Mouse (Mus musculus): ENCODE measurements at regions not wholly inside any gene's neighbourhood (a gene's known extent, or its start where the extent isn't known, plus 50 kb on each side); places are given as distances from the start of the nearest gene placed in this dataset.
"Not testable (repeated sequence)": the region's sequence is repeated elsewhere in the genome, so short reads cannot be mapped to it uniquely, and the experiment has no call there.

DNA sequence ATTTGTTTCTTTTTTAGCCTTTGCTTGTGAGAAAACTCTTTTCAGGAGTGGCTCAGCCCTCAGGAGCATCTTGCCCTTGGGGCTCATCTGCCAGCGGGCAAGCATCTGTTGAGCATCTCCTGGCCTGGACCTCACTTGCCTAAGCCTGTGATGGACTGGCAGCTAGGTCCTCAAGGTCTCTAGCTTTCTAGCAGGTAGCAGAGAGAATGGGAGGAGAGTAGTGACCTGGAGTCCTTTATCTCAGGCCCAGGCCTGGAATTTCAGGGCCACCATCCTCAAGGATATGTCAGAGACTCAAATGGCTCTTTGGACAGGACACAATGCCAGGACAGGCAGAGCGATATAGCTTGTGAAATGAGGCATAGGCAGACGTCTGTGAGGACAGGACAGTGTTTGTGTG, 59.3 kb upstream of the Klf13 start:
- no peaks in the 10 kb centered on the region for H3K4me1 ChIP-seq (ENCODE audit: control insufficient read depth, insufficient read depth, low read length)
- no peaks in the 10 kb centered on the region for H3K27me3 ChIP-seq (ENCODE audit: control insufficient read depth, insufficient read depth, low read depth, low read length)
- no peak overlapping the region for H3K4me3 ChIP-seq (ENCODE audit: low read depth, low read length)
- H3K36me3 ChIP-seq (ENCODE audit: control insufficient read depth, insufficient read depth, low read length) = no peaks in the 10 kb centered on the region
- H3K27ac ChIP-seq (ENCODE audit: low read length) = no peak overlapping the region
- H3K4me2 ChIP-seq (ENCODE audit: low read length) = no peak overlapping the region
- no peak overlapping the region for H3K9ac ChIP-seq (ENCODE audit: low read depth, low read length)
- 78% methylated on average over 3 of the region's 3 CpGs for WGBS
- H3K9me3 ChIP-seq (replicated peaks; ENCODE audit: control insufficient read depth, low read length, poor library complexity, severe bottlenecking) = no peaks in the 10 kb centered on the region
- ATAC-seq = no peak

DNA sequence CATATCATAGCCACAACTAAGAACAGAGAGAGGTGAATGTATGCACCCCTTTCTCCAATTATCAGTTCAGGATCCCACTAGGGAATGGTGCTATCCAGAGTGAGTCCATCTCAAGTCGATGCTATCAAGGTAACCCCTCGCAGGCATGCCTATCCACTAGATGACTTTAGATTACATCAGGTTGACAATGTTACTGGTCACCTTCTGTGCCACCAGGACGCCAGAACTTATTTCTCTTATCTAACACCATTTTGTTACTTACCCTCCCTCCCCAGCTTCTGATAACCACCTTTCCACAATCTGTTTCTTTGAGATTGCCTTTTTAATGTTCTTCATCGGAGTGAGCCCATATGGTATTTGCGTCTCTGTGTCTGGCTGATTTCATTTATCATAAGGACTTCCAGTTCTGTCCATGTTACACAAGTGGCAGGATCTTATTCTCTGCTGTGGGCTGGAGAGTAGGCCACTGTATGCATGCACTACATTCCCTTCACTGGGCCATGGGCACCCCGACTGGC, 57.9 kb upstream of the Klf13 start:
- ATAC-seq = no peak
- no peaks in the 10 kb centered on the region for H3K27me3 ChIP-seq (ENCODE audit: control insufficient read depth, insufficient read depth, low read depth, low read length)

DNA sequence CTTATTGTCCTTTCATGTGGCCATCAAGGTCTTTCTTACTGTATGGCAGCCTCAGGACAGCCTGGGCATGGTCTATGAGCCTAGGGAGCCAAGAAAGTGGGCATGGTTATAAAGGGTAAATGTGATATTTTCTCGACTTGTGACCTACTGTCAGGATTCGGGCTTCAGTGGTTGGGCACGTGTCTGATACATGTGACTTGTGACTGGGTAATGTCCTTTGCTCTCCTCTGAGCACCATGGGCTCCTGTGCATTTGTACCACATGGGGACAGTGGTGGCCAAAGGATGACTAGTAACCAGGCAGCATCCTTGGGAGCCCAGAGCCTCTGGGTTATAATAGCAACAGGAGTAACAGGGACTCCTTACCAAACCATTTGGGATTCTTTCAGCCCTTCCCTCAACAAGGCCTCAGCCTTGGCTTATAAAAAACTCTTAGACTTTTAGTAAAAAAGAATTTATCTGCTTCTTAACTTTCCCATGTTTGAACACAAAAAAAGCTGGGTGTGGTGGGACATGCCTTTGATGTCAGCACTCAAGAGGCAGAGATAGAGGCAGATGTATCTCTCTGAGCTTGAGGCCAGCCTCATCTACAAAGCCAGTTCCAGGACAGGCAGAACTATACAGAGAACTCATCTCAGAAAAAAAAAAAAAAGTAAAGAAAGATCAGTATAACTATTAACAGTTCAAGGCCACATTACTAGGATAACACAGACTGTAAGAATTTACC, 56.7 kb upstream of the Klf13 start:
- H3K27me3 ChIP-seq (ENCODE audit: control insufficient read depth, insufficient read depth, low read depth, low read length) = no peaks in the 10 kb centered on the region
- H3K4me1 ChIP-seq (ENCODE audit: control insufficient read depth, insufficient read depth, low read length) = no peaks in the 10 kb centered on the region
- H3K36me3 ChIP-seq (ENCODE audit: control insufficient read depth, insufficient read depth, low read length) = no peaks in the 10 kb centered on the region
- no peak overlapping the region for H3K27ac ChIP-seq (ENCODE audit: low read length)
- no peak overlapping the region for H3K4me3 ChIP-seq (ENCODE audit: low read depth, low read length)
- no peak overlapping the region for H3K9ac ChIP-seq (ENCODE audit: low read depth, low read length)
- 94% methylated on average over 3 of the region's 3 CpGs for WGBS
- no peak for ATAC-seq
- no peak overlapping the region for H3K4me2 ChIP-seq (ENCODE audit: low read length)
- H3K9me3 ChIP-seq (replicated peaks; ENCODE audit: control insufficient read depth, low read length, poor library complexity, severe bottlenecking) = no peaks in the 10 kb centered on the region

More for the DNA sequence above, 57.9 kb upstream of the Klf13 start:
- H3K4me3 ChIP-seq (ENCODE audit: low read depth, low read length) = no peak overlapping the region
- H3K4me1 ChIP-seq (ENCODE audit: control insufficient read depth, insufficient read depth, low read length) = no peaks in the 10 kb centered on the region
- no peaks in the 10 kb centered on the region for H3K9me3 ChIP-seq (replicated peaks; ENCODE audit: control insufficient read depth, low read length, poor library complexity, severe bottlenecking)
- no peak overlapping the region for H3K27ac ChIP-seq (ENCODE audit: low read length)
- H3K4me2 ChIP-seq (ENCODE audit: low read length) = no peak overlapping the region
- no peaks in the 10 kb centered on the region for H3K36me3 ChIP-seq (ENCODE audit: control insufficient read depth, insufficient read depth, low read length)
- H3K9ac ChIP-seq (ENCODE audit: low read depth, low read length) = no peak overlapping the region
- 92% methylated on average over 6 of the region's 6 CpGs for WGBS

DNA sequence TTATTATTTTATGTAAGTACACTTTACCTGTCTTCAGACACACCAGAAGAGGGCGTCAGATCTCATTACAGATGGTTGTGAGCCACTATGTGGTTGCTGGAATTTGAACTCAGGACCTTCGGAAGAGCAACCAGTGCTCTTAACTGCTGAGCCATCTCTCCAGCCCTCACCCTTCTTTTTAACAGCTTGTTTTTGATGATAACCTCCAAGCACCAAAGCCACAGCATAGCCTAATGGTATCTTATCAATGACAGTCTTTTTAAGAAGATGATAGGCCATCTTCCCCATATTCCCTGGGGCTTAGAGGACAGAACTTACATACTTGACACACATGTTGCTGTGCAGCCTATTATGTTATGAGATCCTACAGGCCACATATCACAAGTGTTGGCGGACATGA, 56.1 kb upstream of the Klf13 start:
- not testable (repeated sequence) for ATAC-seq; H3K36me3 ChIP-seq (ENCODE audit: control insufficient read depth, insufficient read depth, low read length); H3K27ac ChIP-seq (ENCODE audit: low read length); H3K27me3 ChIP-seq (ENCODE audit: control insufficient read depth, insufficient read depth, low read depth, low read length); H3K9ac ChIP-seq (ENCODE audit: low read depth, low read length); H3K4me3 ChIP-seq (ENCODE audit: low read depth, low read length); H3K4me1 ChIP-seq (ENCODE audit: control insufficient read depth, insufficient read depth, low read length); H3K4me2 ChIP-seq (ENCODE audit: low read length); H3K9me3 ChIP-seq (replicated peaks; ENCODE audit: control insufficient read depth, low read length, poor library complexity, severe bottlenecking)
- WGBS = 81% methylated on average over 3 of the region's 3 CpGs

DNA sequence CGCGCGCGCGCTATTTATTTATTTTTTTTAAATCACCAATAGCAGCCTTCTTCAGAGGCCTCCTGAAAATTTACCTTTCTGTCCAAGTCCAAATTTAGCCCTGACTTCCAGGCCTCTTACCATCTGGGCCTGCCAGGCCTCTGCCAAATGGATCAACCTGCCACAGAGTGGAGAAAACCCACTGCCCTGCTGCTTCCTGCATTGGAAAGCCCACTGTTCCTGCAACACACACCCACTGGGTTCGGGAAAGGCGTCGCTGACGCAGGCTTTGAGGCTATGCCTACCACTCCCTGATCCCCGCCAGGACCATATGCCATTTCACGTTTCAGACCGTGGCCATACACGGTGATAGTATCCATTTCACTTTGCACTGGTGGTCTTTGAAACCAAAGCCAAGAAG, 53.4 kb upstream of the Klf13 start:
- no peaks in the 10 kb centered on the region for H3K36me3 ChIP-seq (ENCODE audit: control insufficient read depth, insufficient read depth, low read length)
- no peaks in the 10 kb centered on the region for H3K27me3 ChIP-seq (ENCODE audit: control insufficient read depth, insufficient read depth, low read depth, low read length)
- H3K9me3 ChIP-seq (replicated peaks; ENCODE audit: control insufficient read depth, low read length, poor library complexity, severe bottlenecking) = no peaks in the 10 kb centered on the region
- no peak overlapping the region for H3K4me2 ChIP-seq (ENCODE audit: low read length)
- H3K9ac ChIP-seq (ENCODE audit: low read depth, low read length) = no peak overlapping the region
- no peak overlapping the region for H3K4me3 ChIP-seq (ENCODE audit: low read depth, low read length)
- no peak for ATAC-seq
- H3K4me1 ChIP-seq (ENCODE audit: control insufficient read depth, insufficient read depth, low read length) = peaks cover 2% of the 10 kb centered on the region; the same call in 1 of the 2 replicates
- WGBS = 93% methylated on average over 13 of the region's 13 CpGs
- H3K27ac ChIP-seq (ENCODE audit: low read length) = no peak overlapping the region

DNA sequence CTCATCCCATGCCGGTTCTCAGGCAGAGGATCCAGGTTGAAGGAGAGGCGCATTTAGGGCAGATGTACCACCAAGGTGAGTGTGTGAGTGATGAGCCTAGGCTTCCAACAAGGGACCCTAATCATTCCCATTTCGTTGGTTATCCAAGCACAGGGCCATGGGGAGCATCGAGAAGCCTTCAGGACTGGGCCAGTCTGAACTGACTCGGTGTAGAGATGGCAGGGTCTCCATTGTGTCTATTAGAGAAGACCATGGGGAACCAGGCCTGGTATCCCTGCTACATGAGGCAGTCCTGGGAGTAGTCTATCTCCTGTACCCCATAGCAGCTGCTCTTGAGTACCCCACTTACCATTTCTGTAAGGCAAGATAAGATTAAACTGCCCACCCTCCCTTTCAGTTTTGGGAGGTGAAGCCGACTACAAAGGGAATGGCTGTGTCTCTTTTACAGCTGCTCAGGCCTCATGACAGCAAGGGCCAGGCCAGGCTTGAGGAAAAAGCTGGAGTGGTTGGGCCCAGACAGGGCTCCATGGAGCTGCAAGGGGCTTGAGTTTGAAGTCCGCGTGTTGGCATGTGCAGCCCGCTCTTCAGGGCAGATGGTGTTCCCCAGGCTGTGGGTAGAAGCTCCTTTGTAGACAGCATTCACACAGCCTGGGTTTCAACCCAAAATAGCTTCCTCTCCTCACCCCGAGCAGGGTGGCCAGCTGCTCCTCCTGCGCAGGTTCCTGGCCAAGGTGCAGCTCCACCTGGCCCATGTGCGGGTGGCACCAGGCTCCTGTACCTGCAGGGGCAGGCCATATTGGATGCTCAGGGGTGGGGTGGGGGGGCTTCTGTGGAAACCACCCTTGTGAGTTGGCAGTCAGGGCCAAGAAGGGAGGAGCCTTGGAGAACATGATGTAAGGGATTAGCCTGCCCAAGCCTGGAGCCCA, 52.6 kb upstream of the Klf13 start:
- Histone ChIP-seq H3K27me3 (ENCODE audit: control insufficient read depth, insufficient read depth, low read depth, low read length) (no peaks in the 10 kb centered on the region), H3K9ac (ENCODE audit: low read depth, low read length) (no peak overlapping the region), H3K27ac (ENCODE audit: low read length) (no peak overlapping the region), H3K4me2 (ENCODE audit: low read length) (no peak overlapping the region), H3K36me3 (ENCODE audit: control insufficient read depth, insufficient read depth, low read length) (no peaks in the 10 kb centered on the region), H3K4me3 (ENCODE audit: low read depth, low read length) (no peak overlapping the region), H3K9me3 (replicated peaks; ENCODE audit: control insufficient read depth, low read length, poor library complexity, severe bottlenecking) (no peaks in the 10 kb centered on the region), H3K4me1 (ENCODE audit: control insufficient read depth, insufficient read depth, low read length) (peaks cover 10% of the 10 kb centered on the region)
- WGBS = 92% methylated on average over 12 of the region's 12 CpGs
- ATAC-seq = no peak

DNA sequence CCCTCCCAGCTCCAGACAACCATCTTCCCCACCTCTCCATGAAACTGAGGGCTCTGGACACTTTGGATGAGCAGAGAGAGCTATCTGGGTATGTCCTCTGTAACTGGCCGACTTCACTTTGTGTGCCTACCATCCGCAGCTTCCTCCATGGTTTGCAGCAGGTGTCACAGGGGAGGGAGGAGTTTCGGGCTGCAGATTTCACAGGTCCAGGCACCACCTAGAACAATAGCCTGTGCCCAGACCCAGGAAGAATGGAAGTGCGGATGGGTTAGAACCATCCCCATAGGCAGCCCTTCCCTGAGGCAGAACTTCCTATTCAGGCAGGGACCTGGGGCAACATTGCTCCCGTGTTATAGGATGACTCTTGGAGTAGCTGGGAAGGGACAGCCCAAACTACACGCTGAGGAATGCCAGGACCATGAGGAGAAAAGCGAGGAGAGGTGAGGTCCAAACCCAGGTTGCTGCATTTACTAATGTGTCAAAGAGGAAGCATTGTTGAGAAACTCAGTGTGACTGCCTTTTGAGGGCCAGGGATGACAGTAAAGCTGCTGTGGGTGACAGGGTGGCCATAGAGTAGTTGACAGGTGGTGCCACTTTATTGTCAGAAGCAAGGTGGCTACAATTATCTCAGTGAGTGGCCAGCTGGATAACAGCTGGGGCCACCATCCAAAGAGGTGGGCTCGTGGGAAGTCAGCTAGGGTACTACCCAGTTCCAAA, 51.8 kb upstream of the Klf13 start:
- H3K9ac ChIP-seq (ENCODE audit: low read depth, low read length) = no peak overlapping the region
- H3K4me1 ChIP-seq (ENCODE audit: control insufficient read depth, insufficient read depth, low read length) = peaks cover 15% of the 10 kb centered on the region
- no peaks in the 10 kb centered on the region for H3K9me3 ChIP-seq (replicated peaks; ENCODE audit: control insufficient read depth, low read length, poor library complexity, severe bottlenecking)
- 82% methylated on average over 8 of the region's 8 CpGs for WGBS
- no peaks in the 10 kb centered on the region for H3K27me3 ChIP-seq (ENCODE audit: control insufficient read depth, insufficient read depth, low read depth, low read length)
- no peak overlapping the region for H3K4me2 ChIP-seq (ENCODE audit: low read length)
- no peak for ATAC-seq
- no peak overlapping the region for H3K4me3 ChIP-seq (ENCODE audit: low read depth, low read length)
- H3K36me3 ChIP-seq (ENCODE audit: control insufficient read depth, insufficient read depth, low read length) = no peaks in the 10 kb centered on the region
- no peak overlapping the region for H3K27ac ChIP-seq (ENCODE audit: low read length)

DNA sequence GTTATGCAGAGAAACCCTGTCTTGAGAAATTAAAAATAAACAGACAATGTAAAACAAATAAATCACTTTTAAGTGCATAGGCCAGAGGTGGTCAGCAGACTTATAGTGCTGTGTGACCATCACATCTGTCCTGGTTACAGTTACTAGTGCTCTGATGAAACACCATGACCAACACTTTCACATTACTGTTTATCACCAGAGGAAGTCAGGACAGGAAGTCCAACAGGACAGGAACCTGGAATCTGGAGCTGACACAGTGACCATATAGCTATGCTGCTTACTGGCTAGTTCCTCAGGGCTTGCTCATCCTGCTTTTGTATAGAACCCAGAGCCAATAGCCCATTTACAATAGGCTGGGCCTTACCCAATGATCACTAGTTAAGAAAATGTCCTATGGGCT, 51.0 kb upstream of the Klf13 start:
- H3K27ac ChIP-seq (ENCODE audit: low read length) = no peak overlapping the region
- H3K4me3 ChIP-seq (ENCODE audit: low read depth, low read length) = no peak overlapping the region
- H3K9me3 ChIP-seq (replicated peaks; ENCODE audit: control insufficient read depth, low read length, poor library complexity, severe bottlenecking) = no peaks in the 10 kb centered on the region
- H3K36me3 ChIP-seq (ENCODE audit: control insufficient read depth, insufficient read depth, low read length) = no peaks in the 10 kb centered on the region
- H3K4me2 ChIP-seq (ENCODE audit: low read length) = no peak overlapping the region
- H3K4me1 ChIP-seq (ENCODE audit: control insufficient read depth, insufficient read depth, low read length) = peaks cover 15% of the 10 kb centered on the region
- ATAC-seq = no peak
- no peaks in the 10 kb centered on the region for H3K27me3 ChIP-seq (ENCODE audit: control insufficient read depth, insufficient read depth, low read depth, low read length)
- H3K9ac ChIP-seq (ENCODE audit: low read depth, low read length) = no peak overlapping the region
